Mouse (Mus musculus): Measurements from ENCODE around the gene Cisd1. TPM values are rescaled to one million over a fixed set of nuclear protein-coding genes. Genes with fewer than 3 reads are reported as not detected.

Gene Cisd1
- polyA plus RNA-seq, 2 experiments, result 29.9 to 78.2 TPM

GRCm38 (mm10) chr10:71329295-71329694 is 15.5 kb downstream of the Cisd1 start:
- Histone ChIP-seq H3K4me2 (ENCODE audit: low read depth) (no peak overlapping the region), H3K27ac (no peak overlapping the region), H3K9ac (replicated peaks) (no peak overlapping the region), H3K9me3 (ENCODE audit: control insufficient read depth, low read length) (no peaks in the 10 kb centered on the region), H3K4me3 (ENCODE audit: insufficient read depth in 1 of 2, low read depth in 2 of 2, low read length in 2 of 2) (no peak overlapping the region), H3K27me3 (ENCODE audit: control insufficient read depth, insufficient read depth, low read length) (no peaks in the 10 kb centered on the region), H3K4me1 (replicated peaks; ENCODE audit: control insufficient read depth in 2 of 2, insufficient read depth in 2 of 2, low read length in 1 of 2) (no peaks in the 10 kb centered on the region), H3K36me3 (replicated peaks; ENCODE audit: control insufficient read depth, insufficient read depth, low read depth) (peaks cover 14% of the 10 kb centered on the region)
- DNase-seq (ENCODE audit: low read depth in 3 of 3, low spot score in 3 of 3), result no peak
- ATAC-seq (ENCODE audit: insufficient read depth), result no peak
- WGBS (ENCODE audit: insufficient replicate concordance), result 85% methylated on average over 6 of the region's 6 CpGs
- no peak for TF ChIP-seq CTCF (IDR thresholded peaks at IDR 0.05; ENCODE audit: low read depth)
- no peak for TF ChIP-seq EP300 (IDR thresholded peaks at IDR 0.05; ENCODE audit: low read depth)

- TF ChIP-seq EP300 (IDR thresholded peaks at IDR 0.05; ENCODE audit: low read depth), result no peak
- Histone ChIP-seq H3K4me1 (replicated peaks; ENCODE audit: control insufficient read depth in 2 of 2, insufficient read depth in 2 of 2, low read length in 1 of 2) (no peaks in the 10 kb centered on the region), H3K27me3 (ENCODE audit: control insufficient read depth, insufficient read depth, low read length) (no peaks in the 10 kb centered on the region), H3K4me3 (ENCODE audit: insufficient read depth in 1 of 2, low read depth in 2 of 2, low read length in 2 of 2) (no peak overlapping the region), H3K36me3 (replicated peaks; ENCODE audit: control insufficient read depth, insufficient read depth, low read depth) (peaks cover 11% of the 10 kb centered on the region), H3K9me3 (ENCODE audit: control insufficient read depth, low read length) (no peaks in the 10 kb centered on the region), H3K4me2 (ENCODE audit: low read depth) (no peak overlapping the region), H3K9ac (replicated peaks) (no peak overlapping the region), H3K27ac (no peak overlapping the region)
- WGBS (ENCODE audit: insufficient replicate concordance), result 83% methylated on average over 5 of the region's 5 CpGs
- no peak for DNase-seq (ENCODE audit: low read depth in 3 of 3, low spot score in 3 of 3)
- ATAC-seq (ENCODE audit: insufficient read depth), result no peak
These were observed 15.9 kb downstream of the Cisd1 start for GRCm38 (mm10) chr10:71328870-71329269.

- 73% methylated on average over 6 of the region's 6 CpGs for WGBS (ENCODE audit: insufficient replicate concordance)
- no peak for TF ChIP-seq EP300 (IDR thresholded peaks at IDR 0.05; ENCODE audit: low read depth)
- TF ChIP-seq CTCF (IDR thresholded peaks at IDR 0.05; ENCODE audit: low read depth), result no peak
- Histone ChIP-seq H3K36me3 (replicated peaks; ENCODE audit: control insufficient read depth, insufficient read depth, low read depth) (peaks cover 11% of the 10 kb centered on the region), H3K4me3 (ENCODE audit: insufficient read depth in 1 of 2, low read depth in 2 of 2, low read length in 2 of 2) (no peak overlapping the region), H3K27me3 (ENCODE audit: control insufficient read depth, insufficient read depth, low read length) (no peaks in the 10 kb centered on the region), H3K9ac (replicated peaks) (no peak overlapping the region), H3K4me2 (ENCODE audit: low read depth) (no peak overlapping the region), H3K9me3 (ENCODE audit: control insufficient read depth, low read length) (no peaks in the 10 kb centered on the region), H3K4me1 (replicated peaks; ENCODE audit: control insufficient read depth in 2 of 2, insufficient read depth in 2 of 2, low read length in 1 of 2) (no peaks in the 10 kb centered on the region), H3K27ac (no peak overlapping the region)
- no peak for DNase-seq (ENCODE audit: low read depth in 3 of 3, low spot score in 3 of 3)
- no peak for ATAC-seq (ENCODE audit: insufficient read depth)
These were observed 16.4 kb downstream of the Cisd1 start for GRCm38 (mm10) chr10:71328382-71328781.

- DNase-seq (ENCODE audit: low read depth in 3 of 3, low spot score in 3 of 3) (no peak), ATAC-seq (ENCODE audit: insufficient read depth) (no peak)
- H3K4me3 ChIP-seq (ENCODE audit: insufficient read depth in 1 of 2, low read depth in 2 of 2, low read length in 2 of 2), result no peak overlapping the region
- no peaks in the 10 kb centered on the region for H3K27me3 ChIP-seq (ENCODE audit: control insufficient read depth, insufficient read depth, low read length)
- H3K27ac ChIP-seq, result no peak overlapping the region
- no peak overlapping the region for H3K9ac ChIP-seq (replicated peaks)
- H3K4me2 ChIP-seq (ENCODE audit: low read depth), result no peak overlapping the region
- TF ChIP-seq CTCF (IDR thresholded peaks at IDR 0.05; ENCODE audit: low read depth), result no peak
- TF ChIP-seq EP300 (IDR thresholded peaks at IDR 0.05; ENCODE audit: low read depth), result no peak
- no peaks in the 10 kb centered on the region for H3K4me1 ChIP-seq (replicated peaks; ENCODE audit: control insufficient read depth in 2 of 2, insufficient read depth in 2 of 2, low read length in 1 of 2)
- H3K36me3 ChIP-seq (replicated peaks; ENCODE audit: control insufficient read depth, insufficient read depth, low read depth), result peaks cover 11% of the 10 kb centered on the region
- no peaks in the 10 kb centered on the region for H3K9me3 ChIP-seq (ENCODE audit: control insufficient read depth, low read length)
- WGBS (ENCODE audit: insufficient replicate concordance), result 80% methylated on average over 10 of the region's 10 CpGs
These were observed 17.4 kb downstream of the Cisd1 start for GRCm38 (mm10) chr10:71327386-71327785.

GRCm38 (mm10) chr10:71326789-71327188 is 18.0 kb downstream of the Cisd1 start:
- TF ChIP-seq CTCF (IDR thresholded peaks at IDR 0.05; ENCODE audit: low read depth), result peak; percentile 95
- no peak for TF ChIP-seq EP300 (IDR thresholded peaks at IDR 0.05; ENCODE audit: low read depth)
- no peak overlapping the region for H3K27ac ChIP-seq
- H3K9ac ChIP-seq (replicated peaks), result no peak overlapping the region
- H3K9me3 ChIP-seq (ENCODE audit: control insufficient read depth, low read length), result no peaks in the 10 kb centered on the region
- H3K36me3 ChIP-seq (replicated peaks; ENCODE audit: control insufficient read depth, insufficient read depth, low read depth), result peaks cover 11% of the 10 kb centered on the region
- no peak overlapping the region for H3K4me3 ChIP-seq (ENCODE audit: insufficient read depth in 1 of 2, low read depth in 2 of 2, low read length in 2 of 2)
- H3K4me1 ChIP-seq (replicated peaks; ENCODE audit: control insufficient read depth in 2 of 2, insufficient read depth in 2 of 2, low read length in 1 of 2), result no peaks in the 10 kb centered on the region
- DNase-seq (ENCODE audit: low read depth in 3 of 3, low spot score in 3 of 3), result no peak
- no peaks in the 10 kb centered on the region for H3K27me3 ChIP-seq (ENCODE audit: control insufficient read depth, insufficient read depth, low read length)
- 14% methylated on average over 7 of the region's 7 CpGs for WGBS (ENCODE audit: insufficient replicate concordance)
- ATAC-seq (ENCODE audit: insufficient read depth), result no peak
- no peak overlapping the region for H3K4me2 ChIP-seq (ENCODE audit: low read depth)

Measured in liver, embryonic 14.5 days (tissue).